8 mouse cellular contexts compared by ENCODE assay signal in the genomic region with DNA sequence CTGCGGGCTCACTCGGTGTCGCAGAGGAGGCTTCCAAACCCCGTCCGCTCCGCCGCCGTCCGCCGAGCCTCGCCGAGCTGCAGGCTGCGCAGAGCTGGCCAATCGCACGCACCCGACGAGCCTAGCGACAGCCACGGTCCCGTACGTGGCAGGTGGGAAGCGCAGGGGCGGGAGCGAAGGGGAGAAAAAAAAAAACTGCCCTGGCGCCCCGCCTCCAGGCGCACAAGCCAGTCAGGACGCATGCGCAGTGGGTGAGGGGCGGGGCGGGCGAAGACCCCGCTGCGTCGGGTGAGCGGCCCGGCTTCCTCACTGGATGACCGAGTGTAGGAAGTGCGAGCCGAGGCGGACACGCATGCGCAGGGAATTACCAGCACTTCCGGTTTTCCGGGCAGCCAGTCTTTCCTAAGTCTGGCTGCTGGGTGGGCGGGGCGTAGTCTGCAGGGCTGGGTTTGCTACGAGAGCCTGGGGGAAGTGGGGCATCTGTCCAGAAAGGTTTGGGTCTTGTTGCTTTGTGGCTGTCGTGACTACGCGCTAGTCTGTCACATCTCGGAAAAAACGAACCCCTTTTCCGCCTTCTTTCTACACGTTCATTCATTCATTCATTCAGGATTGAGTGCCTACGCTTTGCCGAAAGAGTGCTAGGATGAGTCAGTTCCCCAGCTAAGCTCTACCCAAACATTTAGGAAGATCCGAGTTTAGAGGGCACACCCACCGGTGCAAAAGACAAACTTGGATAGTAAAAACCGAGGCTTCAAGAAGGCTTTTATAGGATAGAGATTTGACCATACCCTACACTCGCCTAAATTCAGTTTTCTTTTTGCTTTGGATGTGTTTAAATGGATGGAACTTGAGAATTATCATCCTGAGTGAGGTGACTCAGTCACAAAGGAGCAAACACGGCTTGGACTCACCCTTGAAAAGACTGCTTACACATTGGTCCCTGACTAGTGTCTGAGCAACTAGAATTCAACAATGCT. TPM values are rescaled to one million over a fixed set of nuclear protein-coding genes. Genes with fewer than 3 reads are reported as not detected.
DNase-seq lines count a peak whose midpoint lies in the region; ATAC-seq and TF ChIP-seq lines count a peak whose summit lies in the region.

Tfg (minus strand) TSS at position 227 of the 977 bp plus-strand sequence.

- H3K9ac ChIP-seq in hindbrain, embryonic 13.5 days = peak within 1 kb of the TSS; percentile 87

- TF ChIP-seq CTCF in Patski (IDR thresholded peaks at IDR 0.05) = no peak

- ATAC-seq in Patski = peak; percentile 96
- ATAC-seq in hindbrain, embryonic 13.5 days (ENCODE audit: low FRiP score) = peak; percentile 98

- POLR2A ChIA-PET in Patski (lab: Charles Lee) = no interaction called here

- H3K27me3 ChIP-seq in Patski = no peaks in the 10 kb centered on the region
- H3K27me3 ChIP-seq in hindbrain, embryonic 13.5 days = no peaks in the 10 kb centered on the region

- H3K27ac ChIP-seq in hindbrain, embryonic 13.5 days = peak within 1 kb of the TSS; percentile 98

- peak within 1 kb of the TSS; percentile 74 for H3K4me2 ChIP-seq in hindbrain, embryonic 13.5 days

- H3K9me3 ChIP-seq in hindbrain, embryonic 13.5 days = no peaks in the 10 kb centered on the region

- peak within 1 kb of the TSS; percentile 77 for H3K4me3 ChIP-seq in hindbrain, embryonic 13.5 days

- peak; percentile 86 for DNase-seq in Patski (ENCODE audit: low read depth, low spot score)
- peak; percentile 99 to 100 for DNase-seq in cerebellum, postnatal 14 days
- DNase-seq in frontal cortex, postnatal 14 days (ENCODE audit: low spot score in 2 of 2) = peak; percentile 98
- peak; percentile 94 to 96 for DNase-seq in layer of hippocampus, postnatal 25 days (ENCODE audit: extremely low spot score in 1 of 2, low spot score in 1 of 2)
- DNase-seq in lung, postnatal 25 days (ENCODE audit: low spot score) = peak; percentile 98
- DNase-seq in retina, embryonic 14.5 days (ENCODE audit: low spot score) = peak; percentile 100
- DNase-seq in thymus, postnatal 4 days = peak; percentile 99

- in situ Hi-C loops in Patski (cut with MboI; ENCODE audit: low pct_unique_long_range_greater_than_20kb) = loop anchor here (25.0 kb wide), 1 partner anchor 780 kb away; the partner anchor contains the start of gene Cep97

- H3K4me1 ChIP-seq in hindbrain, embryonic 13.5 days (replicated peaks) = peaks cover 27% of the 10 kb centered on the region

- peaks cover 2% of the 10 kb centered on the region; the same call in 1 of the 2 replicates for H3K36me3 ChIP-seq in hindbrain, embryonic 13.5 days

- CTCF ChIA-PET in Patski (lab: Charles Lee) = no interaction called here

- under 1% methylated on average over 62 of the region's 62 CpGs for WGBS in hindbrain, embryonic 13.5 days

RNA-seq across cellular contexts. Expression of gene Tfg, which starts in this region (rescaled TPM):
- polyA plus RNA-seq in Patski (2021) = 104 TPM
- polyA plus RNA-seq in hindbrain, embryonic 13.5 days (2015; fragmentation: Nextera tagmentation; extraction: Ambion mirVana) = 153 and 157 TPM in 2 replicates
- total RNA-seq in layer of hippocampus, postnatal 25 days (2021) = 10 to 100 TPM; 58.3 to 60.0 TPM

Comparison
In these comparisons a context has a peak if more than half of its experiments do, and no peak if none do; other contexts are left out.
1. Peak in every context shown above with its lines: DNase-seq, ATAC-seq, H3K4me3 ChIP-seq and H3K27ac ChIP-seq.